Mouse (Mus musculus) embryonic facial prominence, embryonic 14.5 days (tissue): ENCODE measurements at regions not wholly inside any gene's neighbourhood (a gene's known extent, or its start where the extent isn't known, plus 50 kb on each side); places are given as distances from the start of the nearest gene placed in this dataset.

ENCODE experiments used
- ATAC-seq: fragments of 200-750 bp; cut with Nextera tagmentation; 2 replicates; pipeline ENCODE4 v1.8.0; 2017; ENCODE audit warnings: low read depth, moderate number of reproducible peaks, moderate TSS enrichment
- DNase-seq: peaks from one replicate; pipeline ENCODE4 v3.0.0-alpha.2; 2015; ENCODE audit warnings: low spot score
- H3K27ac ChIP-seq: fragments of 300-500 bp; sonication (generic); replicated peaks from 2 replicates; pipeline ENCODE4 v1.5.1; 2014; ENCODE audit warnings: low read depth, mild to moderate bottlenecking, low read length, moderate library complexity
- H3K27me3 ChIP-seq: fragments of 300-500 bp; sonication (generic); replicated peaks from 2 replicates; pipeline ENCODE4 v1.6.1; 2014; ENCODE audit warnings: low read length; ENCODE audit not compliant: control insufficient read depth, insufficient read depth
- H3K36me3 ChIP-seq: fragments of 300-500 bp; sonication (generic); 2 replicates; pipeline ENCODE4 v1.6.1; 2014; ENCODE audit warnings: low read length, mixed read lengths; ENCODE audit not compliant: control insufficient read depth, insufficient read depth
- H3K4me1 ChIP-seq: fragments of 300-500 bp; sonication (generic); 2 replicates; pipeline ENCODE4 v1.6.1; 2014; ENCODE audit warnings: antibody characterized with exemption, low read length; ENCODE audit not compliant: control insufficient read depth, insufficient read depth
- H3K4me2 ChIP-seq: fragments of 300-500 bp; sonication (generic); 2 replicates; pipeline ENCODE4 v1.6.1; 2014; ENCODE audit warnings: low read depth, mild to moderate bottlenecking, low read length, moderate library complexity, mixed read lengths
- H3K4me3 ChIP-seq: fragments of 300-500 bp; sonication (generic); 2 replicates; pipeline ENCODE4 v1.5.1; 2014; ENCODE audit warnings: low read depth, mild to moderate bottlenecking, low read length
- H3K9ac ChIP-seq: fragments of 300-500 bp; sonication (generic); 2 replicates; pipeline ENCODE4 v1.6.1; 2014; ENCODE audit warnings: low read depth, mild to moderate bottlenecking, low read length, moderate library complexity, mixed read lengths
- H3K9me3 ChIP-seq: fragments of 300-500 bp; sonication (generic); 2 replicates; pipeline ENCODE4 v1.6.1; 2016; ENCODE audit warnings: low read length; ENCODE audit not compliant: control insufficient read depth
- WGBS: fragments of 180-500 bp; shearing (Covaris S2); extraction: QIAGEN DNeasy Blood & Tissue Kit; methylation state at CpG from one replicate; pipeline ENCODE4 v1.1.7; 2014; 5-methylcytosine and 5-hydroxymethylcytosine counted together

DNA sequence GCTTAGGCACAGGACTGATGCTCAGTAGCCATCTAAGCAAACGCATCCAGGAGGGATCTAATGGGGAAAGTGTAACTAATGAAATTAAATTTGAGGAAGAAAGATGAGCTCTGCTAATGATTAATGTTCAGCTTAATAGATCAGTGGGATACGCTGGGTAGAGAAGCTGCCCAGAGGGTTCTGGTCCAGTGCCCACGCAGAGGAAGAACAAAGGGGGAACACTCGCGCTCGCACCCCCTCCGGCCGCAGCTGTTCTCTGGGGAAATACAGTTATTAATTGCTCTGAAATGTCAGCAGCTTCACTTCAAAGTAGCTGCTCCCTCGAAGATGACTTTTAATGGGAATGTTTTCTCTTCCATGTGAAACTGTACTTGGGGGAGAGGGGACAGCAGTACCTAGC, 623.0 kb upstream of the Vstm2b start:
- Histone ChIP-seq H3K36me3 (no peaks in the 10 kb centered on the region), H3K27ac (no peak overlapping the region; the same call in 1 of the 2 replicates), H3K4me2 (no peak overlapping the region), H3K9ac (no peak overlapping the region), H3K4me3 (no peak overlapping the region), H3K27me3 (no peaks in the 10 kb centered on the region), H3K4me1 (peaks cover 5% of the 10 kb centered on the region), H3K9me3 (no peaks in the 10 kb centered on the region)
- ATAC-seq (no peak), DNase-seq (no peak)
- 63% methylated on average over 9 of the region's 9 CpGs for WGBS

DNA sequence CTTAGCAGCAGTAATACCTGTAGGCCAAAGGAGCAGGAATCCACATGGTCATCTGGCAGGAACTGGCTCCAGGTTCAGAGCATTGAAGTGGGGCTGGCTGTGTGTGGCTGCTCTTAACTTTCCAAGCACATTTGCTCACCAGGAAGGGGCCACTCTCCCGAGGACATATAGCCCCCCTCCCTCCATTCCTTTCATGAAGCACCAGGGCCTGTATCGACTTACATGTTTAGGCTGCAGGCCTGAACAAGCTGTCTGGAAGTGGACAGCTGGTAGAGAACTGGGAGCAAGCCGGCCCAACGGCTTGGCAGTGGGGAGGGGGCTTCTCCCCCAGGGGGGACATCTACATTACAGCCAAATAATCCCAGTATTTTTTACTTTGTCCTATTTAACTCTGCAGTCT, 622.5 kb upstream of the Vstm2b start:
- Histone ChIP-seq H3K4me3 (no peak overlapping the region), H3K9me3 (no peaks in the 10 kb centered on the region), H3K4me2 (no peak overlapping the region), H3K36me3 (no peaks in the 10 kb centered on the region), H3K27me3 (no peaks in the 10 kb centered on the region), H3K27ac (no peak overlapping the region; the same call in 1 of the 2 replicates), H3K4me1 (peaks cover 5% of the 10 kb centered on the region), H3K9ac (no peak overlapping the region)
- ATAC-seq (peak; percentile 83; the same call in 1 of the 2 replicates), DNase-seq (peak; percentile 75)
- 6% methylated on average over 4 of the region's 4 CpGs for WGBS

GRCm38 (mm10) chr7:40276116-40276515, 622.0 kb upstream of the Vstm2b start:
- Histone ChIP-seq H3K4me3 (no peak overlapping the region), H3K9me3 (no peaks in the 10 kb centered on the region), H3K27me3 (no peaks in the 10 kb centered on the region), H3K4me2 (no peak overlapping the region), H3K4me1 (peaks cover 5% of the 10 kb centered on the region), H3K36me3 (no peaks in the 10 kb centered on the region), H3K27ac (no peak overlapping the region), H3K9ac (no peak overlapping the region)
- ATAC-seq, result peak; percentile 62; the same call in 1 of the 2 replicates
- WGBS, result 25% methylated on average over 5 of the region's 5 CpGs
- DNase-seq, result peak; percentile 55

GRCm38 (mm10) chr7:40290166-40290565, 608.0 kb upstream of the Vstm2b start:
- WGBS, result 88% methylated on average over 3 of the region's 3 CpGs
- DNase-seq, result no peak

DNA sequence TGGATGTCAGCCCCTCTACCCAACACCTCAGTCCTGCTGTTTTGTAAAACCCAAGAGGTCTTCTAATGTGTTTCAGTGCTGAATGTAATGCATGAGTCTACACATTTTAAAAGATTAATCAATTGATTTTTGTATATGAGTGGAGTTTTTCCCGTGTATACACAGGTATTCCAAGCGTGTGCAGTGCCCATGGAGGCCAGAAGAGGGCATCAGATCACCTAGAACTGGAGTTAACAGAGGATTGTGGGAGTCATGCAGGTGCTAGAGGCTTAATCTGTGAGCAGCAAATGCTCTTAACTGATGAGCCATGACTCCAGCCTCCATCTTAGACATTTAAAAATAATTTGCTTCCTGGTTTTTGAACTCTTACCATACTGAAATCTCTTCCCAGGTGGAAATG, 587.6 kb upstream of the Vstm2b start:
- ATAC-seq (no peak), DNase-seq (no peak)
- 25% methylated on average over 2 of the region's 2 CpGs for WGBS
- no peaks in the 10 kb centered on the region for H3K27me3 ChIP-seq
- H3K4me2 ChIP-seq, result no peak overlapping the region
- no peak overlapping the region for H3K27ac ChIP-seq
- H3K36me3 ChIP-seq, result no peaks in the 10 kb centered on the region
- no peak overlapping the region for H3K4me3 ChIP-seq
- H3K9ac ChIP-seq, result no peak overlapping the region
- no peaks in the 10 kb centered on the region for H3K9me3 ChIP-seq
- no peaks in the 10 kb centered on the region for H3K4me1 ChIP-seq

More at GRCm38 (mm10) chr7:40290166-40290565, 608.0 kb upstream of the Vstm2b start:
- no peak overlapping the region for H3K4me3 ChIP-seq
- H3K9ac ChIP-seq, result no peak overlapping the region
- H3K27me3 ChIP-seq, result no peaks in the 10 kb centered on the region
- H3K36me3 ChIP-seq, result no peaks in the 10 kb centered on the region
- ATAC-seq, result no peak
- H3K4me1 ChIP-seq, result no peaks in the 10 kb centered on the region
- no peak overlapping the region for H3K4me2 ChIP-seq
- H3K27ac ChIP-seq, result no peak overlapping the region
- no peaks in the 10 kb centered on the region for H3K9me3 ChIP-seq

- no peak for ATAC-seq
- 89% methylated on average over 1 of the region's 1 CpGs for WGBS
- Histone ChIP-seq H3K4me2 (no peak overlapping the region), H3K27ac (no peak overlapping the region), H3K36me3 (no peaks in the 10 kb centered on the region), H3K4me3 (no peak overlapping the region), H3K9me3 (no peaks in the 10 kb centered on the region), H3K27me3 (no peaks in the 10 kb centered on the region), H3K4me1 (no peaks in the 10 kb centered on the region), H3K9ac (no peak overlapping the region)
- no peak for DNase-seq
These were observed 577.0 kb upstream of the Vstm2b start for GRCm38 (mm10) chr7:40321171-40321570.

GRCm38 (mm10) chr7:40325188-40325705, 572.9 kb upstream of the Vstm2b start:
- Histone ChIP-seq H3K4me3 (no peak overlapping the region), H3K27ac (no peak overlapping the region), H3K9me3 (no peaks in the 10 kb centered on the region), H3K9ac (no peak overlapping the region), H3K4me1 (no peaks in the 10 kb centered on the region), H3K4me2 (no peak overlapping the region), H3K27me3 (no peaks in the 10 kb centered on the region), H3K36me3 (no peaks in the 10 kb centered on the region)
- DNase-seq (no peak), ATAC-seq (no peak)
- WGBS, result 78% methylated on average over 3 of the region's 3 CpGs

DNA sequence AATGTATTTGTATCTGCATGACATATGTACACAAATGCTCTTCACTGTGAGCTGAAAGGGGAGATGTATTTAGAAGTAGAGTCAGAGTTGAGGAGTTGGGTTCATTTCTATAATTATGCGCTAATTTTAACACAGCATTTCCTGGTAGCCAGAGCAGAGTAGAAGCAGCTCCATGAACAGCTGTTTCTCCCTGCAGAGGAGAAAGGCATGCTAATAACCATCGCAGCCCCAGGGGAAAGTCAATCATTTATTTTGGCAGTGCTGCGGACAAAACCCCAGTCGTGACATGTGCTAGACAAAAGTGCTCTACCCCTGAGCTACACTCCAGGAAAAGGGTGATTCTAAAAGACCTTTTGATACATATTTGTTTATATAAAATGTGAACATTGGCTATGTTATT, 565.7 kb upstream of the Vstm2b start:
- ATAC-seq (0 out of 2 replicates have a peak, but pooled peaks have one; percentile 71), DNase-seq (peak; percentile 73)
- Histone ChIP-seq H3K9me3 (no peaks in the 10 kb centered on the region), H3K36me3 (no peaks in the 10 kb centered on the region), H3K9ac (no peak overlapping the region), H3K27ac (no peak overlapping the region), H3K4me1 (peaks cover 5% of the 10 kb centered on the region; the same call in 1 of the 2 replicates), H3K4me3 (no peak overlapping the region), H3K4me2 (no peak overlapping the region), H3K27me3 (no peaks in the 10 kb centered on the region)
- WGBS, result 23% methylated on average over 4 of the region's 4 CpGs

GRCm38 (mm10) chr7:40352306-40352705, 545.8 kb upstream of the Vstm2b start:
- Histone ChIP-seq H3K4me2 (no peak overlapping the region), H3K9ac (no peak overlapping the region), H3K27ac (no peak overlapping the region), H3K36me3 (no peaks in the 10 kb centered on the region), H3K4me1 (no peaks in the 10 kb centered on the region), H3K27me3 (no peaks in the 10 kb centered on the region), H3K4me3 (no peak overlapping the region), H3K9me3 (no peaks in the 10 kb centered on the region)
- ATAC-seq, result no peak
- WGBS, result 65% methylated on average over 4 of the region's 4 CpGs
- no peak for DNase-seq
